Mouse (Mus musculus) MN1 (cell line): ENCODE results near the gene Olfr1269.

ENCODE experiments used
- DNase-seq: peaks from one replicate; pipeline ENCODE4 v3.0.0-alpha.2; 2016; ENCODE audit warnings: low spot score

The Olfr1269 gene

GRCm38 (mm10) chr2:90121312-90121711, at the start of gene Olfr1269:
Gene Olfr1269 (minus strand): TSS chr2:90121412.
- DNase-seq, result no peak

- no peak for DNase-seq
Measured at GRCm38 (mm10) chr2:90153916-90154315, 32.7 kb upstream of the Olfr1269 start.

- no peak for DNase-seq
Measured at GRCm38 (mm10) chr2:90152991-90153390, 31.8 kb upstream of the Olfr1269 start, which contains the start of gene Olfr1270. Gene Olfr1270 (minus strand): TSS chr2:90153091.

- no peak for DNase-seq
Measured at GRCm38 (mm10) chr2:90142196-90142595, 21.0 kb upstream of the Olfr1269 start, which contains the start of gene Olfr32. Gene Olfr32 (minus strand): TSS chr2:90142296.

GRCm38 (mm10) chr2:90070065-90070464, 51.1 kb downstream of the Olfr1269 start:
- DNase-seq, result no peak
